Mouse (Mus musculus) liver, embryonic 14.5 days (tissue): Measurements from ENCODE around the gene Chchd1.

Experiments used
- CTCF ChIP-seq: IDR thresholded peaks from 2 replicates; pipeline ENCODE4 v1.5.1; 2016; ENCODE audit warnings: antibody characterized with exemption, low read depth, control low read depth
- EP300 ChIP-seq: IDR thresholded peaks from 2 replicates; pipeline ENCODE4 v1.6.1; 2016; ENCODE audit warnings: antibody characterized with exemption, low read depth

GRCm38 (mm10) chr14:20743614-20744013, 40.8 kb downstream of the Chchd1 start:
- TF ChIP-seq CTCF (no peak), EP300 (no peak)
